Mouse (Mus musculus) heart, adult 11 months (tissue): ENCODE data around the gene Fev.

Source experiments
- DNase-seq: peaks from one replicate; pipeline ENCODE4 v3.0.0; 2022

The Fev gene

DNA sequence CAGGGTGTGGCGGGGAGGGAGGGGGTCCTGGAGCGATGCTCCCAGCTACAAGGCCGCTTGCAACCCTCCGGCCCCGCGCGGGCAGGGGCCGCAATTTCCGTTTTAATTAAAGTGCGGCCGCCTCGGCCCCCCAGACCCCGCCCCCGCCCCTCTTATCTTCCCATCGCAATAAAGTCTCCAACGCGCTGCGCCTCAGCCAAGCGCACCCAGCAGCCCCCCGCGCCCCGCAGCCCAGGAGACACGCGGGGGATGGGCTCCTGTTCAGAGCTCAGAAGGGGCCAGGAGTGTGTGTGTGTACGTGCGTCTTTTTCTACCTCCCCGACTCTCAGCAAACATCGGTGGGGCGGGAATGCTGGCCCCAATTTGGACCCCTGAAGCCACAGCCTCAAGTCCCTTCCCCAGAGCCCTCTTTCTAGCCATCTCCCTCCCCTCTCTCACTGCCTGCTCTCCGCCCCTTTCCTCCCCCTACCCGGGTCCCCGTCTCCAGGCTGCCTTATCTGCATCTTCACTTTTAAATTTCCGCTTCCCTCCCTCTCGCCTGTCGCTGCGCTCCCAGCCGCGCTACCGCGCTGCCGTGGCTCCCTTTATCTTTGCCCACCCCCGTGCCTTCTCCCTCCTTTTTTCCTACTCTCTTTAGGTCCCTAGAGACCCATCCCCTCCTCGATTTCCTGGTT lies at the start of gene Fev:
Gene Fev (minus strand): TSS at position 51 of the 674 bp plus-strand sequence.
- no peak for DNase-seq

DNA sequence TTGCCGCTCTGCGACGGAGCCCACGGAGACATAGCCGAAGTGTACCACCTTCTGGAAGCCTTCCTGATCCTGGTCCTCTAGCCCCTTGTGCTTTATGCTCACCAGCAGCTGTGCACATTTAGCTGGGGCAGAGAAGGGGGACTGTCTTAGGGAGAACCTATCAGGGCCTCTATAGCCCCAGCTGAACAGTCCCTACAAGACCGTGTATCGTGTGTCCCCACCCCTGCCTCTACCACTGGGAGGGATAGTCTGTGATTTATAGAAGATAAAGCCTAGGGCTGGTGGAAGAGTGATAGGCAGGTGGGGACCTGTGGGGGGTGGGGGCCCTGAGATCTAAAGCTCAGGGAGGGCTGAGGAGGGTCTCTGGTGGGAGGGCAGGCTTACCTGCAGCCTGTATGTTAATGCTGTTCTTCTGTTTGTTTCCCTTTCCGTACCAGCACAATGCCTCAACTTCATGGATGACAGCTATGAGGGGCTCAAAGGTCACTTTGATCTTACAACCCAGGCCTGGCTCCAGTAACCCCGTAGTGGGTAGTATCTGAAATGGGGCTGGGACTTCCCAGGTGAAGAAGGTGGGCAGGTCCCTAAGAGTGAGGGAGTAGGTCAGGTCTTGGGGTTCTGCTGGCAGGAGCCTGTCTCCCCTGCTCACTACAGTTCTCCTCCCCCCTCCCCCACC lies 42.5 kb upstream of the Fev start:
- DNase-seq = no peak

DNA sequence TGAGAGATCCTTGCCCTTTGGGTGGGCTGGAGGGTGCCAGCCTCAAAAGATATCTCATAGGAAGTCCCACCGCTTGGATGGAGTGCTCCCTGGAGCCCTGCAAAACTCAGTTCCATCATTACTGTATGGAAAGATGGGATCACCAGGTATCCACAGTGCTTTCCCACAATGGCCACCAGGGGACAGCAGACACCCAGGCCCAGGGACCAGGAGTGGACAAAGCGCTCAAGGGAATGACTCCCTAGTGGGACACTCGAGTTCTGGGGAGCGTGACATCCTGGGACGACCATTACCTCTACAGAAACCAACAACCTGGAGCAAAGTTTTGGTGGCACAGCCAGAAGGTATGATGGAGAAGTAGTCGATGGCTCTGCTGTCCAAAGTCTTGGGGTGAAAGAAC lies 41.5 kb upstream of the Fev start:
- DNase-seq = peak; percentile 93

DNA sequence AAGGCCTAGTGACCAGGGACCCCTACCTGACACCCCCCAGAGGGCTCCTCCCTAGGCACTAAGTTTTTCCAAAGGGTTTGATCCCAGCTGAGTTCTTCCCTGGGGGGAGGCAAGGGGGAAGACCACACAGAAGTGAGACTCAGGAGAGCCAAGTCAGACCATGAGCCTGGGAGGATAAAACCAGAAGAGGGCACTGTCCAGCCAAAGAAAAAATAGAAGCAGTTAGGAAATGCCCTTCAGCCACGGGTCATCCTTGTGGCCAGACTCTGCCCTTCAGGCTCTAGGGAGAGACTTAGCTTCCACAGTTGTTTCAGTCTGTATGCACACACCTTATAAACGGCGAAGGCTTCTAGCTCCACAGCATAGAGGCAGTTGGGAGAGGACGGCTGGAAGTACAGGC lies 39.2 kb upstream of the Fev start:
- no peak for DNase-seq

DNA sequence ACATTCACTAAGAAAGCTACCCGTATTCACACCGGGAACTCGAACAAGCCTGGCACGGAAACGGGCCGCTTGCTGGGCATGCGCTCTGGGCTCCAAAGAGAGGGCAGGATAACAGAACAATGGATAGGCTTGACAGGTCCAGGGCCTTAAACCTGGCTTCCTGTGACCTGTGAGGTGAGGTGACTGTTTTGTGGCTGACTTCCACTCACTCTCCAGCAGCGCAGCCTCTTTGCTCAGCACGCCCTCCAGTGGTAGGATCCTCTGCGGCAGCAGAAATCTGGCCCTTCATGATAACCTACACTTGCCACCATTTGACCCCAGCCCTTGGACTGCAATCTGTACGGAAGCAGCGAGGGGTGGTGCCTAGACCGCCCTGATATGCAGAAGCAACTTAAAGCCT lies 30.5 kb upstream of the Fev start:
- DNase-seq = no peak

DNA sequence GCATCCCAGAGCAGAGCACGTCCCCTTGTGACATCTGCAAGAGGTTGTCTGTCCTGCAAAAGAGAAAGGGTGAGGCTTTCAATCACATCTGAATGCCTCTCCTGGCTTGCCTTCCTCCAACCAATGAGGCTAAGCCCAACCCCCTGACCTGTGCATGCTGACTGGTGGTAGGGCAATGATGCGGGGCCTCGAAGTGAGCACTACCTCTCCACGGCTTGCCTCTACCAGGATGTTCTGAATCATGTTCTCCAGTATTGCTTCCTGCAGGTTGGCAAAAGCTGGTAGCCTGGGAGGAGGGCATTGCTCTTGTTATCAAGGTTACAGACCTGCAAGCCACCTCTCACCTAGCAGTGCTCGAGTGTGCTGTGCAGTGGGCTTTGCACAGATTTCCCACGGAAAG lies 17.0 kb upstream of the Fev start:
- no peak for DNase-seq

DNA sequence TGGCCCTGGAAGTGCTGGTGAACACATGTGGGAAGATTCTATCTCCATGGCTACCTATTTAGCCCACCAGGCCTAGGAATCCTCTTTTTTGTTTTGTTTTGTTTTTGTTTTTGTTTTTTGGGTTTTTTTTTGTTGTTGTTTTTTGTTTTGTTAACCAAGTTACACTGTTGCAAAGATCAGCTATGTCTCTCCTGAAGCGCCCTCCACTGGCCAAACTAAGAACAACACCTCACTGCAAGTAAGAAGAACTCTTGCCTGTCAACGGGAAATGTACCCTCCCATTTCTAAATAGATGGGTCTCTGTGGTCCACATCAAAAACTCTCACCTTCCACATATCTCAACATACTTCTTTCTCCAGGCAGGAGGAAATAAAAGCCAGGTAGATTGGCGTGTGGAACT lies 16.5 kb upstream of the Fev start:
- DNase-seq = no peak

DNA sequence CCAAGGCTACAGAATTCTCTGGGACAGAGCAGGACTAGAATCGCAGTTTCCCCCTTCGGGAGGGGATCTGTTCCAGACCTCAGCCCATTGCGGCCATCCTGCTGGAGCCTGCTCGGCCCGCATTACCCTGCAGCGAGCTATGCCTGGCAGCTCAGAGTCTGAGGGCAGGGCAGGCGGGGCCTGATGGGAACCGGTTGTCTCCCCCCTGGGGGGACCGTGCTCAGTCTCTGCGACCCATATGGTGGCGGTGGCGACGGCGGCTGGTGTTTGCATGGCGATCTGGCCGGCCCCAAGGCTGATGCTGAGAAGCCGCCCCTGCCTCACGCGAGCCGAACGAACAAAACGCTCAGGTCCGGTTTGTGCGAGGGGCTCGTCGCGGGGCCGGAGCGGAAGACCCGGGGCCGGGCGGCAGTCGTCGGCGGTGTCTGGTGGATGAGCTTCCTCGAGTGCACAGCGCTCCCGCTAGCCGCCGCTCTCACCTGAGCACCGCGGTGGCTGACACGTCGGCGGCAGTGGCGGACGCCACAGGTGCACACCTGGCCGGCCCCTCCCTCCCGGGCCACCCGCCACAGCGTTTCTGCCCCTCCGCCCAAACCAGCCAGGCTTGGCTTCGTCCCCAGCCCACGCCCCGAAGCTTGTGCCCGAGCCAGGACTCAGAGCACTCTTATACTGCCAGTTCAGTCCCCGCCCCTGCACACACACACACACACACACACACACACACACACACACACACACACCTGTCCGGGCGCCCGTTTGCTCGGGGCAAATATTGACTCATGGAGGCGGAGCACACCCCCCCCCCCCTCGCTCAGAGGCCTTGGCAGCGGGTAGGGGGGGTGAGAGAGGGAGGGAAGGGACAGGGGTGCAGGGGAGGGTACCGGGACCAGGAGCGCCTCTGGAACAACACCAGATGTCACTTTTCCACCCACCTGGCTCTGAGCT lies 15.4 kb upstream of the Fev start:
- DNase-seq = no peak

DNA sequence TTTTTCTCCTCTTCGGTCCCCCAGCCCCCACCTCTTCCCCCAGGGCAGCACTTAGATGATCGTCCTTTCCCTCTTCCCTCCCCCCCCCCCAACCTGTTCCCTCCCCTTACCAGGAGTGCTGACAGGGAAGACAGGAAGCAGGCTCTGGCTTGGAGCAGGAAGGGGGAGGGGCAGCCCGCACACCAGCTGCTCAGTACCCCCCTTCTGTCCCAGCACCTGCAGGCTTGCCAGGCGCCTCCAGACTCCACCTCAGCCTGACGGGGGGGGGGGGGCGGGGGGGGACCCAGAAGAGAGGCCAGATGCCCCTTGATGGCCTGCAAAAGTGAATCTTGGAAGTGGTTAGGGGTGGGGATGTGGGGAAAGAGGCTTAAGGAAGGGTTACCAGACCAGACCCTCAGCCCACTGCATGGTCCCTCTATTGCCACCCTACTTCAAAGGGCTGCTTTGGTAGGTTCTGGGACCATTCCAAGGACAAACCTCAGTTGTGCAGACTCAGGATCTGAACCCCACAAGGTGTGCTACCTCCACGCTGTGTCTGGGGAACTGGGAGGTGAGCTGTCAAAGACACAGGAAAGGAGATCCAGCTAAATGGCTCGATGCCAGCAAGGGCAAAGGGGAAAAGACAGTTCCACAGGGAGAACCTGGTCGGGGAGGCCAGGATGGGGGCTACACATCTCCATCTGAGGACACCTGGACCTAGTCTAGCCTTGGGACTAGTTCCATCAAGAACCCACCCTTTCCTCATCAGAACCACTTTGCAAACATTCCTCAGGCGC lies 13.6 kb upstream of the Fev start:
- DNase-seq = no peak

DNA sequence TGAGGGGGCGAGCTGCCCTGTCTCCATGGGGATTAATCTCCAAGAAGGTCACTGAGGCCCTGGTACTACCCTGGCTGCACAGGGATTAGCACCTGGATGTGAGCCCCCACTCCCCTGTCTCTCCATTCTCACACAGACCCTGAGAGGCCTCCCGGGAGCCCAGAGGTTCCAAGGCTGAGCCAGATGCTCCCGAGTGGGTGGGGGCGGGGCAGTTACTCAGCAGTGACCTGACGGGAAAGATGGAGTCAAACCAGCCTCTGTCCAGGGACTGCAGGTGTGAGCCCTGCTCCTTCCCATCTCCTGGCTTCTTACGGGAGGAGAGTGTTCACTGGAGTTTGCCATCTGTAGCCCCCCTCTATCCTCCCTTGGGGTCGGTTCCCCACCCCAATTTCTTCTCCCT lies 12.8 kb upstream of the Fev start:
- DNase-seq = no peak

DNA sequence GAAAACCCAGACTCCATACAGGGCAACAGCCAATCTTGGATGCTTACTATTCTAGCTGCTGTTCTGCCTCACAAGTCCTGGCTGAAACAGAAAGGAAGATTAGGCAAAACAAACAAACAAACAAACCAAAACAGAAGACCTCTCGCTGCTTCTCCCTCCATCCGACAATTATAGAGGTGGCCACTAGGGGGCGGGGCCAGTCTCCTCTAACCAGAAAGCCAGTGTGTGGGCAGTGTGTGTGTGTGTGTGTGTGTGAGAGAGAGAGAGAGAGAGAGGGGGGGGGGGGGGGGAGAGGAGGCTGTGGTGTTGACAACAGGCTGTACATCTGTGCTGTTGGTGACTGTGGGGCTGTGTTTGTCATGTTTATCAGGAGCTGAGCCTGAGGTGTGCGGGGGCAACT lies 9.7 kb upstream of the Fev start:
- no peak for DNase-seq

DNA sequence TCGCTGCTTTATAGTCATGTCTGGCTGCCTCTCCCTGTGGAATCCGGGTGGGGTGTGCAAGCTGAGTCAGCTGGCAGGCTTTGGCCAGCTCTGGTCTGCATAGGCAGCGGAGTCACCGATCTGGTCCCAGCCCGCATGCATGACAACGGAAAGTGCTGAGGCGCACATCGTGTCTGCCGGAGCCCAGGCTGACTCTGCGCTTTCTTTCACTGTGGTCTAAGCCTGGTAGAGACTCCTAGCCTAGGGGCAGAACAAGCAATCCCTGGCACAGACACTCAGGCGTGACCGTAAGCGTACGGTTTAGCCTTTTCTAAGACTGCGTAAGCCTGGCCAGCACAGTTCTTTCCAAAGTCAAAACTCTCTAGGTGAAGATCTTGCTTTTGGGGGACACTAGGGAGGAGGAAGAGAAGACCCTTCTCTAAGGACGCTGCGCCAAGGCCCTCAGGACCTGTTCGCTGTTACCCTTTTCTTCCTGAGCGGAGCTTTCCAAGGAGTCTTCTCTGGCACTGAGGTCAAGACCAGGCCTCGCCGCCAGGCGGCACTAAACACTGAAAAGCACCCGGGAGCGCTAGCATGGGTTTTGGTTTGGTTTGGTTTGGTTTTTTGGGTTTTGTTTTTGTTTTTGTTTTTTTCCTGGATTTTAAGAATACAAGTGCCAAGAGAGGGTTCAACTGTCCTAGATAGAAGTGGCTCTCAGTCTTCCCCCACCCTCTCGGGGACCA lies 8.1 kb upstream of the Fev start, which contains the start of gene Cryba2:
Gene Cryba2 (minus strand): TSS at position 10 of the 722 bp plus-strand sequence.
- no peak for DNase-seq

DNA sequence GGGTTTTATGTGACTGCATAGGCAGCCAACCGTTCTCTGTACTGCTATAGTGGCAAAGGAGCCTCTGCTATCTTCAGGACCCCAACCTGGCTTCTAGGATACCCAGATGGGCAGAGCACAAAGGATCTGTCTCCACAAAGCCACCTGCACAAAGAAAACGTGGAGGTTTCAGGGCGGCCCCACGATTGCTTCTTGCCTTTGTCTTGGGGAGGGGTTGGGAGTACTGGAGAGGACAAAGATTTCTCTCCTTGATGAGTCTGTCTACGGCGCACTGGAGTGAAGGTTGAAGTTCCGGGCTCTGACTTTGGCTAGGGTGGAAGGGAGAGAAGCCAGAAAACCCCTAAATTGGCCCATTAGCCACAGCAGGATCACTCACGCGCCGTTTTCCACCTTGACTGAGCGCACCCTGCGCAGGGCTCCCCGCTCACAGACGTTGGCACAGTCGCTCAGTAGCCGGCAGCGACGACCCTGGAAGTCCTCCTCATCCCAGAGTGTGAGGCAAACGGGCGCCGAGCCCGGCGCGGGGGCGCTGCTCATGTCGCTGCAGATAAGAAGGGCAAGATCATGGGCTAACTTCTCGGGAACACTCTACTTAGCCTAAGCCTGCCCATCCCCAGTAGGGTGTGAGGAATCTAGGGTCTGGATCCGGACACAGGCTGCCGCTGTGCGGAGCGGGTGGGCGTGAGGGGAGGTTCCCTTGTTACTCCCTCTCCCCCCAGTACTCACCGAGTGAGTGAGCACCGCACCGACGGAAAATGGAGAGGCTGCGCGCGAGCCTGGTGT lies 7.3 kb upstream of the Fev start:
- no peak for DNase-seq

DNA sequence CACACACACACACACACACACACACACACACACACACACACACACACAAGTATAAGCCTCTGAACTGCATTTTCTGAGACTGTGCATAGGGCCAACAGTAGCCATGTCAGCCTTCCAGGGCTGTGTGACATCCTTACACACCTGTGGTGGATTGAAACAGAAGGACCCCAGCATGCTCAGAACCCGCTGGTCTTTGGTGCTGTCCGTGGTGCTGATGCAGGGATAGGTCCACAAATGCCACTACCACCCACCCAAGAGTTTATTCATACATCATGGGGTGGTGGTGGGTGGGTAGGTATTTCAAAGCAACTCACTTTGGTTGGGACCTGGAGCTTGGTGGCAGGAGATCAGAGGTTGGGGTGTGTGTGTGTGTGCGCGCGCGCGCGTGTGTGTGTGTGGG lies 6.3 kb upstream of the Fev start:
- DNase-seq = no peak

DNA sequence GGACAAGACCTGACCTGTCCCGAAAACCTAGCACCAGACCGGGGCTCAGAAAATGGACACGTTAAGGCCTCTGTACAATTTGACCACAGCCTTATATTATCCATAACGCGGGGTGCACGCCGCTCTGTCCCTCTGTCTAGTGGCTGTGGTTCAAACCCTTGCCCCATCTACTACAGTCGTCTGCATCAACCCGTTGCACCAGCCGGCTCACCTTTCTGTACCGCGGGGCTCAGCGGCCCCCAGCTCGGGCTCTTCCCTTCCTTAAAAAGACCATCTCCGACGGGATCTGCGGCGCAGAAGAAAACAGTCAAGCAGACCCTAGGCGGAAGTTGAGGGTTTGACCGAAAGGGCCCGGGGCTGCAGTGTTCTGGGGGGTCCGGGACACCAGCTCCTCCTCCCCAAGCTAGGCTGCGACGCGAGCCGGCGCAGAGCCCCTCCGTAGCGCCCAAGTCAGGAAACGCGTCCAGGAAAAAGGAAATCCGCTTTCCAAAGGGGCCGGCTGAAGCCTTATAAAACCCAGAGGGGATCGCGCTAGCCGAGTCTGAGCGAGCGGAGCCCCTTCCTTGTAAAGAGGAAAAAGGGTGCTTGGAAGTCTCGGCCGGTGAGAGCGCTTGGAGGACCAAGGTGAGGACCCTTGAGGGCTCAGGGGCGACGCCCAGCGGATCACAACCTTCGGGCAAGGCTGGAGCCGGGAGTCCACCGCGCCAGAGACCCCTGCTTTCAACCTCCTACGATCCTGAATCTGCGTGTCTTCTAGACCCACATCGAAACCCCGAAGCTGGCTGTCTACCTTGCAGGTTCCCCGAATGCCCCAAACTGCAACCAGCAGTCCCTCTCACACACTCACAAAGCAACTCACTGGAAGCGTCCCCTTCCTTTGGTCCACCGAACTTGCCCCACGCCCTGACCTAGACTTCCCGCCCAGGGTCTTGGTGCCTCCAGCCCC lies 750 bp downstream of the Fev start:
- DNase-seq = no peak

DNA sequence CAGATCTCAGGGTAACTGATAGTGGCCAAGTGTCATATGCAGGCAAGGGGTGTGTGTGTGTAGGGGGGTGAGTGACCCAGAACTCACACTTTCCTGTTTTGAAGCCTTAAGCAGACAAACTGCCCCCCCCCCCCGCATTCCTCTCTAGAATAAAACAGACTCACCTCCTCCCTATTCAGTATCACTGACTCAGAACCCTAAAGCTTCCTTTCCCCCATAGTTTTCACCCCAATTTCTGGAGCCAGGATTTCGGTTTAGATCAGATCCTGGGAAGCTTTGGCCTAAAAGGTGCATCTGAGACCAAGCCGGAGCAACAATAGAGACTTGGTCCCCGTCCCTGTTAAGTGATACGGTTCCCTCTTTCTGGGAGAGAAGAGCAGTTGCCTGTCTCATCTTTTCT lies 1.8 kb downstream of the Fev start:
- DNase-seq = no peak

DNA sequence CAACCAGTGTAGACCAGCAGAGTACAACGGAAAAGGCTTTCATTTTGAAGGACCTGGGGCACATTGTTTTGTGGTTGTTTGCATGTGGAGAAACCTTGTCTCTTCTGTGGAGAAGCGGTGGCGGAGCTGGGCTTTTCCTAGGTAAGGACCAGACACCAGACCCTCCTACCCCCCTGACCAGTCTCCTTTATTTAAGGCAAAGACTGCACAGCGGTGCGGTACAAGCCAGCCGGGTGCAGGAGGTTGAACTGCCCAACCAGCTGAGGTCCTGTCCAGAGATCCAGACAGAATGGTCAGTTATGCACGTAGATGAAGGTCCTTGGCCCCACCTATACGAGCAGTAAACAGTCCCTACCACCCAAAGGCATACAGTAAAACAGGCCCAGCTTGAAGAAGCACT lies 2.4 kb downstream of the Fev start:
- DNase-seq = no peak

DNA sequence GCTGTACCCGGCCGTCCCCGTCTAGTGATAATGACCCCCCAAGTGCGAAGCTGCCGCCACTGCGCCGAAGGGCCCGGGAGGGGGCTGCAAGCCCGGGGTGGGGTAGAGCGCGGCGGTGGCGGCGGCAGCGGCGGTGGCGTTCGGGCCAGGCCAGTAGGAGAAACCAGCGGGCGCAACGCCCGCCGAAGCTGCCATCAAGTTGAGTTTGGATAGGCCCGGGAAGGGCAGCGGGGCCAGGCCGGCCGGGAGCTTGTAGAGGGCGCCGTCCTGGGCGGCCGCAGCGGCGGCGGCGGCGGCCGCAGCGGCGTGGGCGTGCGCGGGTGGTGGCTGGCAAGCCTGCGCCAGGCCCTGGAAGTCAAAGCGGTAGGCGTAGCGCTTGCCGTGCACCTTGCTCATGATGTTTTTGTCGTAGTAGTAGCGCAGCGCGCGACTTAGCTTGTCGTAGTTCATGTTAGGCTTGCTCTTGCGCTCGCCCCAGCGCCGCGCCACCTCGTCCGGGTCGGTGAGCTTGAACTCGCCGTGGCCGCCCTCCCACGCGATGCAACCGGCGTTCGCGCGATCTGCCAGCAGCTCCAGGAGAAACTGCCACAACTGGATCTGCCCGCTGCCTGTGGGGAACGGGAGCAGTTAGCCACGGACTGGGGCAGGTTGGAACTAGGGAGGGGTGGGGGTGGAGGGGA lies 3.0 kb downstream of the Fev start:
- DNase-seq = no peak

DNA sequence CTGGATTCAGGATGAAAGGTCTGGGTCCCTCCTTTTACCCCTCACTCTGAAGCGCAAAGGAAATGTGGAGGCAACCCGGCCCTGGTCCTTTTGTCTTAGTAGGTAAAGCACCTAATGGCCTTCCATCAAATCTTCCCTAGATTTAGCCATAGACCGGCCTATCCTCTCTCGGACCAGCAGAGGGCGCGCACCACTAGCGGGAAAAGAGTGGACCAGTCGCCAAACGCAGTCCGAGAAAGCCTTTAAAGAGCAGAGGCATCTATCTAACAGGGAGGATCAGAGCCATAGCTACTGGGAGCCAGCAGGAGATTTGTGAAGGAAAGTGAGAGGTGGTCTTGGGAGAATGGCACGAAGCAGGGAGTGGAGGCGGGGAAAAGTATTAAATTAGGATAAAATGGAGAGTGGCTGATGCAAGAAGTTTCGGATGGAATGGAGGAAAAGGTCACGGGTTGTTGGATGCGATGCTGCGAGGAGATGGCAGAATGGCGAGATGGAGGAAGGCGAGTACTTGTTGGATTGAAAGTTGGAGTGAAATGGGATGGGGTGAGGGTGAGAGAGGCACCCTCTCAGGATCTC lies 4.3 kb downstream of the Fev start:
- DNase-seq = peak; percentile 94
